Mouse (Mus musculus) liver, postnatal 0 days (tissue): ENCODE measurements around the gene Gm16253. TPM values are rescaled to one million over a fixed set of nuclear protein-coding genes. Genes with fewer than 3 reads are reported as not detected.
A peak's percentile ranks its signal among the peaks of the same experiment; 100 is the strongest.

Experiments used
- ATAC-seq: fragments of 200-750 bp; cut with Nextera tagmentation; 2 replicates; pipeline ENCODE4 v1.8.0; 2017; ENCODE audit warnings: mild to moderate bottlenecking, moderate library complexity
- DNase-seq: peaks from one replicate; pipeline ENCODE4 v3.0.0-alpha.2; 2016
- H3K27ac ChIP-seq: fragments of 300-500 bp; sonication (generic); 2 replicates; pipeline ENCODE4 v1.5.1; 2014; ENCODE audit warnings: antibody characterized with exemption, moderate library complexity, mild to moderate bottlenecking, low read depth
- H3K27me3 ChIP-seq: fragments of 300-500 bp; sonication (generic); 2 replicates; pipeline ENCODE4 v1.6.1; 2014; ENCODE audit warnings: low read length, control low read depth, mixed read lengths; ENCODE audit not compliant: insufficient read depth
- H3K36me3 ChIP-seq: fragments of 300-500 bp; sonication (generic); replicated peaks from 2 replicates; pipeline ENCODE4 v1.6.1; 2014; ENCODE audit warnings: mild to moderate bottlenecking, control low read depth, low read length, moderate library complexity, mixed read lengths; ENCODE audit not compliant: insufficient read depth
- H3K4me1 ChIP-seq: fragments of 300-500 bp; sonication (generic); 2 replicates; pipeline ENCODE4 v1.6.1; 2014; ENCODE audit warnings: antibody characterized with exemption, mild to moderate bottlenecking, control low read depth; ENCODE audit not compliant: insufficient read depth
- H3K4me2 ChIP-seq: fragments of 300-500 bp; sonication (generic); 2 replicates; pipeline ENCODE4 v1.6.1; 2014; ENCODE audit warnings: low read depth, mild to moderate bottlenecking, low read length, moderate library complexity, mixed read lengths
- H3K4me3 ChIP-seq: fragments of 300-500 bp; sonication (generic); 2 replicates; pipeline ENCODE4 v1.5.1; 2014; ENCODE audit warnings: low read depth, low read length
- H3K9ac ChIP-seq: fragments of 300-500 bp; sonication (generic); replicated peaks from 2 replicates; pipeline ENCODE4 v1.6.1; 2014; ENCODE audit warnings: mild to moderate bottlenecking, moderate library complexity
- H3K9me3 ChIP-seq: fragments of 300-500 bp; sonication (generic); 2 replicates; pipeline ENCODE4 v1.6.1; 2016; ENCODE audit warnings: mild to moderate bottlenecking, control low read depth, low read length, mixed read lengths
- CTCF ChIP-seq: sonication (generic); IDR thresholded peaks from 2 replicates; pipeline ENCODE4 v1.5.1; 2016; ENCODE audit warnings: antibody characterized with exemption, low read depth
- EP300 ChIP-seq: IDR thresholded peaks from 2 replicates; pipeline ENCODE4 v1.6.1; 2016; ENCODE audit warnings: antibody characterized with exemption, low read depth, mild to moderate bottlenecking
- WGBS: fragments of 180-500 bp; shearing (Covaris S2); extraction: QIAGEN DNeasy Blood & Tissue Kit; methylation state at CpG from one replicate; pipeline ENCODE4 v1.1.7; 2014; ENCODE audit not compliant: insufficient replicate concordance; 5-methylcytosine and 5-hydroxymethylcytosine counted together
- polyA plus RNA-seq: library from polyadenylated mRNA; unstranded; fragments of >200 nt; fragmentation: Nextera tagmentation; extraction: Ambion mirVana; gene quantifications from 2 replicates; pipeline ENCODE4 v1.2.1, GENCODE M21; 2015

The Gm16253 gene
- polyA plus RNA-seq, result not detected in 2 replicates

DNA sequence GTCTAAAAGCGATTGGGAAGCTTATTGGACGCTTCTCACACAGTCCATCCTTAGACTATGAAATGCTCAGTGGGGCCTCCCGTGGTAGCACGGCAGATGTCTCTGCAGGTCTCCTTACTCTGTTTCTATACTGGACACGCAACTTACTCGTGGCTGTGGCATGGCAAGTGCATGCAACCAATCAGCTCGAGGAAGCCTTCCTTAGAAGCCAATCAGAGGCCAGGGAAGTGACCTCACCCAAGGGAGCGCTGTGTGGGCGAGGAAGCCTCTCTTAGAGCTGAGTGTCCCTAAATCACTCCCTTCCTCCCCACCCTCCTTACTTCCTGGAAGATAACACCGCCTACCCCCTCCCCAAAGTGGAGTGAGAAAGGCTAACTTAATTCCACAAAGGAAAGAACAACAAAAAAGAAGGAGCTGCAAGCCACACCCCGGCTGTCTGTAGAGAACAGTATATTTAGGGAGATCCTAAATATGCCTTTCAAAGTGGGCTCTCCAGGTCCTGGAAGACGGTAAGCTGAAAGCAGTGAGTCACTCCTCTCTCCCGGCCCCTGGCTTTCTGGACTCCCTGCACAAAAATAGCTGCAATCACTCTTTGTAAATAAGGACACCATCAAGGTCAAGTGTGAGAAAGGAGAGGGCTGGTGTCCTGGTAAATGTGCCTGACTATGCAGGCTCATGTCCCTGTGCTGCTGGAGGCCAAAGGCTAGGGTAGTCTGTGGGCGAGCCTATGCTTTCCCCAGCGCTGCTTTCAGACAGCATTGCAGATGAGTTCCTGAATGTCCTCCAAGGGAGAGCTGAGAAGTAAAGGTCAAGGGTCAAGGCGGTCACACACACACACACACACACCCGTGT lies at the start of gene Gm16253:
Gm16253 (plus strand) TSS at position 295 of the 852 bp plus-strand sequence.
- no peaks in the 10 kb centered on the region; the same call in 1 of the 2 replicates for H3K36me3 ChIP-seq
- H3K4me3 ChIP-seq, result peak within 1 kb of the TSS; percentile 30
- H3K27ac ChIP-seq, result peak within 1 kb of the TSS; percentile 92
- no peaks in the 10 kb centered on the region for H3K27me3 ChIP-seq
- DNase-seq (peak; percentile 89), ATAC-seq (peak; percentile 81)
- 19% methylated on average over 17 of the region's 17 CpGs for WGBS
- peak within 1 kb of the TSS; percentile 61 for H3K9ac ChIP-seq
- H3K4me1 ChIP-seq, result peaks cover 44% of the 10 kb centered on the region
- H3K4me2 ChIP-seq, result peak within 1 kb of the TSS; percentile 77
- TF ChIP-seq EP300, result peak; percentile 35
- TF ChIP-seq CTCF, result peak; percentile 45
- no peaks in the 10 kb centered on the region for H3K9me3 ChIP-seq

- Histone ChIP-seq H3K9me3 (no peaks in the 10 kb centered on the region), H3K36me3 (0 out of 2 replicates have a peak, but pooled peaks cover 3% of the 10 kb centered on the region), H3K9ac (no peak overlapping the region), H3K4me3 (no peak overlapping the region), H3K4me2 (no peak overlapping the region), H3K27me3 (peaks cover 25% of the 10 kb centered on the region), H3K4me1 (no peaks in the 10 kb centered on the region), H3K27ac (no peak overlapping the region)
- ATAC-seq (no peak), DNase-seq (no peak)
- WGBS, result 53% methylated on average over 9 of the region's 9 CpGs
- TF ChIP-seq EP300 (no peak), CTCF (no peak)
Measured at GRCm38 (mm10) chr3:96528506-96528905, 48.3 kb upstream of the Gm16253 start.

GRCm38 (mm10) chr3:96532050-96532449 lies 44.7 kb upstream of the Gm16253 start:
- Histone ChIP-seq H3K4me1 (no peaks in the 10 kb centered on the region), H3K27ac (no peak overlapping the region), H3K9me3 (no peaks in the 10 kb centered on the region), H3K4me3 (no peak overlapping the region), H3K27me3 (peaks cover 16% of the 10 kb centered on the region), H3K9ac (no peak overlapping the region), H3K36me3 (0 out of 2 replicates have a peak, but pooled peaks cover 3% of the 10 kb centered on the region), H3K4me2 (no peak overlapping the region)
- 46% methylated on average over 7 of the region's 7 CpGs for WGBS
- DNase-seq (no peak), ATAC-seq (no peak)
- TF ChIP-seq EP300, result no peak
- peak; percentile 25 for TF ChIP-seq CTCF

GRCm38 (mm10) chr3:96534300-96534699 lies 42.5 kb upstream of the Gm16253 start:
- no peak for TF ChIP-seq EP300
- TF ChIP-seq CTCF, result peak; percentile 30; the same call in 1 of the 2 replicates
- no peaks in the 10 kb centered on the region for H3K4me1 ChIP-seq
- no peaks in the 10 kb centered on the region for H3K36me3 ChIP-seq
- H3K9me3 ChIP-seq, result no peaks in the 10 kb centered on the region
- WGBS, result 50% methylated on average over 2 of the region's 2 CpGs
- H3K27ac ChIP-seq, result no peak overlapping the region
- no peak overlapping the region for H3K4me2 ChIP-seq
- no peak overlapping the region for H3K4me3 ChIP-seq
- no peaks in the 10 kb centered on the region for H3K27me3 ChIP-seq
- DNase-seq (no peak), ATAC-seq (no peak)
- no peak overlapping the region for H3K9ac ChIP-seq

DNA sequence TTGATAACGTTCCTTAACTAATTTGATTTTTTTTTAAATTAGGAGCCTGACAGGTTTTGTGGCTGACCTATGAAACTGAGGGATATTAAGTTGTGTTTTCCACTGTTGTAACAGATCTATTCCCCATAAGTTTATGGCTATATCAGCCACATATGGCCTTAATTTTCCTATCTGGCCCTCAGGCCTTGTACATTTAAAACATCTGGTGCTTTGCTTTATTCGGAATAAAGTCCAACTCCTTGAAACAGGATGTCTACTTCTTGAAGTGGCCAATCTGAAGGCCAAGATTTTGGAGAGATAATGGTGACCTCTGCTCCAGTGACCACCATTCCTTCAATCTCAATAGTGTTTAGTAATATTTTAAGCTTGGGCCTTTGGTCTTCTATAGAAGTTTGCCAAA lies 37.5 kb upstream of the Gm16253 start:
- Histone ChIP-seq H3K27ac (no peak overlapping the region), H3K27me3 (no peaks in the 10 kb centered on the region), H3K9ac (no peak overlapping the region), H3K4me1 (no peaks in the 10 kb centered on the region), H3K9me3 (no peaks in the 10 kb centered on the region), H3K36me3 (no peaks in the 10 kb centered on the region), H3K4me2 (no peak overlapping the region), H3K4me3 (no peak overlapping the region)
- 74% methylated on average over 2 of the region's 2 CpGs for WGBS
- DNase-seq (no peak), ATAC-seq (no peak)
- no peak for TF ChIP-seq CTCF
- no peak for TF ChIP-seq EP300

- TF ChIP-seq CTCF, result no peak
- TF ChIP-seq EP300, result no peak
- H3K27ac ChIP-seq, result no peak overlapping the region
- H3K9me3 ChIP-seq, result no peaks in the 10 kb centered on the region
- H3K36me3 ChIP-seq, result no peaks in the 10 kb centered on the region
- H3K4me1 ChIP-seq, result no peaks in the 10 kb centered on the region
- no peak for DNase-seq
- H3K27me3 ChIP-seq, result no peaks in the 10 kb centered on the region
- 49% methylated on average over 6 of the region's 6 CpGs for WGBS
- no peak overlapping the region for H3K9ac ChIP-seq
- no peak overlapping the region for H3K4me3 ChIP-seq
- no peak for ATAC-seq
- no peak overlapping the region for H3K4me2 ChIP-seq
Measured at GRCm38 (mm10) chr3:96540740-96541139, 36.0 kb upstream of the Gm16253 start.
